Mouse (Mus musculus) left cerebral cortex, adult 8-10 months (tissue): ENCODE results near the gene Snapc2. TPM values are rescaled to one million over a fixed set of nuclear protein-coding genes. Genes with fewer than 3 reads are reported as not detected.
A peak's percentile ranks its signal among the peaks of the same experiment; 100 is the strongest.

Experiments used
- DNase-seq, 2 experiments: peaks; one replicate each; pipeline ENCODE4 v3.0.0; 2022; ENCODE audit warnings: low spot score in 2 of 2
- total RNA-seq, 4 experiments: library from RNA; stranded (reverse); gene quantifications; 2 replicates each; pipeline ENCODE4 v1.2.4; 2022

Snapc2 gene
- total RNA-seq, 4 experiments from 2014 or later, result 36.2 to 40.5 (median 39.0) TPM

DNA sequence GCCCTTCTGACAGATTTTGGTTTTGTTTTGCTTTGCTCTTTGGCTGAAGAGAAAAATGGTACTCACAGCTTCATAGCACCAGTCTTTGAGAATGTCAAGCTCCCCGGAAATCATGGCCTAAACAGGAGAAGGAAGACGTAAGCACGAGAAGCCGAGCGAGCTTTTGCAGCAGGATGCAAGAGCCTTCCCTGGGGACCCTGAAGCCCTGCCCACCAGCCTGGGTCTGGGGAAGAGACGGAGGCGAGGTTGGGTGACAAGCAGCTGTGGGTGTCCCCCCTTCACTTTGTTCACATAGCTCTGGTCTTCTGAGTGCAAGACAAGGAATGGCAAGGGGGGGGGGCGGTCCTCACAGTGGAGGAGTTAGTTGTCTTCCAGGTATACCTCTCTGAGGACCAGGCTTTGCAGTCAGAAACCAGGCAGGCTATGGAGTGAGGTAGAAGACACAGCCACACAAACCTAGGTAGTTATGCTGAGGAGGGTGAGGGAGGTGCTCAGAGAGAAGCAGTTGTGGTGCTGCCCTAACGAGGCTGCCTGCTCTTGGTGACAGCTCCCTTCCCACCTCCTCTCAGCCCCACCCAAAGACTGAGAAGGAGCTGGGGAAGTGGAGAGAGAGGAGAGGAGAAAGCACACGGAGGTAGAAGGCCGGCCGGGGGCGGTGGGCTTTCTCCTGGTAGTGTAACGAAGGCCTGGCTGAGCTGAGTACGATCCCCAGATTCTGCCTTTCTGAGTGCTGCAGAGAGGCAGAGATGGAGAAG, 12.5 kb downstream of the Snapc2 start:
- DNase-seq, result no peak

DNA sequence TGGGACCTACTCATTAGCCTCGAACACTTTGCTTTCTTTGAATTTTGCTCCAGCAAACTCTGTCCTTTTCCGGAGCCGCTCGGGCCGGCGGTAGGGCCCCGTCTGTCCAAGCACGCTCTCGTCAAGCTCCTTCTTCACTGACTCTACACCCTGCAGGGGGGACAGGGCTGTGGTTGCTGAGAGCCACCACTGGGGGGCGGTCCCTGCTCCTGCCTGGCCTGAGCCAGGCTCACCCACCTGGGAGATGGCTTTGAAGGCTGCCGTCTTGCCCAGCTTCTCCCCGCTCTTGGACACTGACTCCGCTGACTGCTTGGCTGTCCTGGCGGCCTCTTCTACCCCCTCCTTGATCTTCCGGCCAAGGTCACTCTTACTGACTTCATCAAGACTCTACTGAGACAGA, 14.7 kb downstream of the Snapc2 start:
- no peak for DNase-seq

DNA sequence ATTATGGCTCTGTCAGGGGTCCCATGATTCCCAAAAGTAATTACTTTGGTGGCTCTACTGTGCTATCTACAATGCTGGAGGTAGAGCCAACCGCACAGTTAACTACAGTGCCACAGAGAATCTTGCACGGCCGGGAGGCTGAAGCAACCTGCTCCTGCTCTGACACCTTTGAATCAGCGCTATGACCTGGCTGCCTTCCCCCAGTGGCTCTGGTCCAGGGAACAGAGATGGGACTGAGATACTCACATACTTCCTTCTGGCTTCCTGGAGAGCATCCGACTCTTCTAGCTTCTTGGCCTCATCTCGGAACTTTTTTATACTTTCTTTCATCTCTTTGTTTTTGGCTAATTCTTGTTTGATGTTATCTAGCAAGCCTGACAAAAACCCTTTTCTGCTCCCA, 16.7 kb downstream of the Snapc2 start:
- DNase-seq, result no peak

DNA sequence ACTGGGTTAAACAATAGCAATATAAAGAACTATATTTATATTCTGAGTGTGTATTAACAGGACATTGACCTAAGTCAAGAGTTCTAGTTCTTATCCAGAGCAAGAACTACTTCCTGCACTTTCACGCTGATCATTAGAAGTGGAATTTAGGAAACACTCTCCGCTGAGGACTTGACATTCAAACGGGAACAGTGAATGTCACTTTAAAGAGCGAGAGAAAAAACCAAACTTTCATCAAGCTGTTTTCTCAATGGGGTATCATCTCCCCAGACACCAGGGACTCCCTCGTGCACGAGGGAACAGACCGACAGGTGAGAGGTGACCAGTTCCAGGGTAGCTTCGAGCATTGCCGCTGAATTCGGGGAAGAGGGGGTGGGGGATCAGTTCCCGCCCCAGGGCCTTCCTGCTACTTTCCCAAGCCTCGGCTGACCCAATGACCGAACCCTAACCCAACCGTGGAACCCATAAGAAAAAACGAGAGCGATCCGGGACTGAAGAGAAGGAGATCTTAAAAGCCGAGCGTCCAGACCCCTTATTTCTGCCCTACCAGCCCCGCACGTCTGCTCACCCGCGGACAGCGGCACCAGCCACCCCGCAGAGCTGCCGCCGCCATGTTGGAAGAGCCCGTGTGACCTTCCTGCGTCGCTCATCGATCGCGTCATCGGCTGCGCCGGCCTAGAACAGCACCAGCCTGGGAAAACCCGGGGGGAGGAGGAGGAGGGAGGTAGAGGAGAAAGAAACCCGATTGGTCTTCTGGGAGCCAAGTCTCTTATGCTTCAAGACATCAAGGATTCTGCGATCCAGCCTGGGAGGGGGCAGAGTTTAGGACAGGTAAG, 22.6 kb downstream of the Snapc2 start, which contains the start of gene Timm44:
Gene Timm44 (minus strand): TSS at position 639 of the 836 bp plus-strand sequence.
- peak; percentile 92 to 97 for DNase-seq

DNA sequence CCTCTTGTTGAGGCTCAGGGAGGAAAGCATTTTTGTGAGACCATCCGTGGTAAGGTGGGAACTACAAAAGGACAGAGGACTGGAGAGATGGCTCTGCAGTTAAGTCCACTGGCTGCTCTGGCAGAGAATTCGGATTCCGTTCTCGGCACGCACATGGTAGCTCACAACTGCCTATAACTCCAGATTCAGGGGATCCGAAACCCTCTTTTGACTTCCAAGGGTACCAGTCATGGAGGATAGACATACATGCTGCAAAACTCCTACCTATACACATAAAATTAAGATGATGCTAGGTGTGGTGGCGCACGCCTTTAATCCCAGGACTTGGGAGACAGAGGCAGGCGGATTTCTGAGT, 23.2 kb downstream of the Snapc2 start:
- DNase-seq, result no peak

DNA sequence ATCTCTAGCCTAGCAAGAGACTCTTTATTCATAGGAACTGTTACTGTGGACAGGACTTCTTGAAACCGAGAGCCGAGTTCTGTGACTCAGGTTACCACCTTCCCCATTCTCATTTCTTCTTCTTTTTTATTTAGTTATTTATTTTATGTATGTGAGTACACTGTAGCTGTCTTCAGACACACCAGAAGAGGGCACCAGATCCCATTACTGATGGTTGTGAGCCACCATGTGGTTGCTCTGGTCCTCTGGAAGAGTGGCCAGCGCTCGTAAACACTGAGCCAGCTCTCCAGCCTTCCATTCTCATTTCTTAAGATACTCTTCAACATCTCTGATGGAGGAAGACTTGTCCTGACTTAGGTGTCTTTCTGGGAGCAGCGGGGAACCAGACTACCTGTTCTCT, 39.9 kb downstream of the Snapc2 start:
- no peak for DNase-seq

DNA sequence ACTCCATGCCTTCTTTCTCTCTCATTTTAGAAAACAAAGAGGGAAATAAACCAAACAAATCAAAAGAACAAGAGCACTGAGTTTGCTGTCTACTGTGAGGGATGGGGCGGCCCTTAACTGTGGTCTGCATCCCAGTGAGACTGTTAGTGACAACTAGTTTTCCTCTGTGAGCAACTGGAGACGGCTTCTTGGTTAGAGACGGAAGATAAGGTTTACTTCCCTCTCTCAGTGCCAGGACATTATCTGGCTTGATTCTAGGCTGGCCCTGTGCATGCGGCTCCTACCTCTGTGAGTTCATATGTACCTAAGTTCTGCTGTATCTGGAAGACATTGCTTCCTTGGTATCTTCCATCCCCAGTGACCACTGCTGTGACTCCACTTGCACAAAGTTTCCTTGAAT, 44.9 kb downstream of the Snapc2 start:
- no peak for DNase-seq

DNA sequence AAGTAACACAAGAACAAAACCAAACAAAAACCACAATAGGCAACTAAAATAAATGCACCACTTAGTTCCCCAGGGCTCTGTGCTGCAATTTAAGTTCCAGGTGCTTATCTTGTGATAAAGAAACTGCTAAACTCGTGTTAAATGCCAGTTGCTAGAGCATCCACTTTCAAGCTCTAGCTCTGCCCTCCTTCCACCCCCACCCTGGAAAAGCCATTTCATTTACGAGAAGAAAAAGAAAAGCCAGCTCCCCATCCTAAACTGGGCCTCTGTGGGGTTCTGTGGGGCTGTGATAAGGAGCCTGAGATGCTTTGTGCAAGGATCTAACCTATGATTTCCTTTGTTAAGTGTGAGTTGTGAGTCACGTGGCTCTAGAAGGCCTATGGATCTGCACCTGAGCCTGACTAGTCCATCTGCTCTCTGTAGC, 51.3 kb downstream of the Snapc2 start:
- DNase-seq, result no peak

Other genes with a start within 250 kb of the Snapc2 start
- under 1 TPM; 0.51 to 0.66 (median 0.62) TPM for gene Cd209f, start 147.2 kb upstream of the Snapc2 start, total RNA-seq
- under 1 TPM in 2 of 4 experiments, not detected in 2; 0.15 to 0.32 TPM for gene Cd209g, start 119.0 kb upstream of the Snapc2 start, total RNA-seq
- gene Evi5l, start 86.5 kb upstream of the Snapc2 start, total RNA-seq, result 100 to 1,000 TPM; 100 to 112 (median 107) TPM
- gene Prr36, start 35.6 kb upstream of the Snapc2 start, total RNA-seq, result 10 to 100 TPM; 34.4 to 40.8 (median 36.8) TPM
- gene Lrrc8e, start 26.3 kb upstream of the Snapc2 start, total RNA-seq, result under 1 TPM in 1 of 4 experiments, not detected in 3; 0.09 TPM
- gene Map2k7, start 14.3 kb upstream of the Snapc2 start, total RNA-seq, result 100 to 1,000 TPM in 3 of 4 experiments, 10 to 100 TPM in 1; 96.7 to 124 (median 103) TPM
- gene Gm49320, start 14.2 kb upstream of the Snapc2 start, total RNA-seq, result 1 to 10 TPM in 3 of 4 experiments, under 1 TPM in 1; 0.13 to 1.8 (median 1.4) TPM
- gene Tgfbr3l, start 4.9 kb upstream of the Snapc2 start, total RNA-seq, result 10 to 100 TPM in 3 of 4 experiments, 1 to 10 TPM in 1; 9.2 to 17.6 (median 12.5) TPM
- 100 to 1,000 TPM; 515 to 546 (median 526) TPM for gene Ctxn1, start 6.2 kb downstream of the Snapc2 start, total RNA-seq
- gene Timm44, start 22.8 kb downstream of the Snapc2 start, total RNA-seq, result 10 to 100 TPM; 62.8 to 72.5 (median 66.8) TPM
- gene Ccl25, start 72.1 kb downstream of the Snapc2 start, total RNA-seq, result 10 to 100 TPM; 18.5 to 23.5 (median 21.9) TPM
- 10 to 100 TPM; 66.3 to 74.7 (median 68.8) TPM for gene Elavl1, start 72.3 kb downstream of the Snapc2 start, total RNA-seq
- 10 to 100 TPM; 45.5 to 47.0 (median 46.5) TPM for gene Cers4, start 239.9 kb downstream of the Snapc2 start, total RNA-seq